In genomic region chr14:121329401-121330089, GRCm38 (mm10) we compare ENCODE assay signal across 22 mouse cellular contexts.
"Had no signal": no experiment of that assay in that cellular context is flagged by ENCODE, and none has a peak within 500 bp of the region (broad histone marks: within the 10 kb centered on the region; RNA-seq: fewer than 3 reads in every experiment).

No protein-coding gene starts in this region.

- H3K4me3 ChIP-seq: liver, embryonic 15.5 days; lung, embryonic 15.5 days; midbrain, embryonic 10.5 days; midbrain, embryonic 12.5 days; myocyte; neural tube, embryonic 13.5 days; neural tube, embryonic 15.5 days; stomach, embryonic 15.5 days had no signal

- DNase-seq: liver, postnatal 0 days; lung, adult 2 months; lung, postnatal 10 days; lung, postnatal 4 days; midbrain, embryonic 14.5 days; retina, postnatal 1 day; right cerebral cortex, adult 18-20 months; right cerebral cortex, postnatal 25 days; right cerebral cortex, postnatal 4 days; spleen, adult 18-20 months; thymus, postnatal 14 days; thymus, postnatal 36 days had no signal

- H3K9ac ChIP-seq: liver, embryonic 15.5 days; liver, postnatal 0 days; lung, embryonic 15.5 days; midbrain, embryonic 12.5 days; neural tube, embryonic 13.5 days; neural tube, embryonic 15.5 days; stomach, embryonic 15.5 days had no signal

- H3K27ac ChIP-seq: liver, embryonic 15.5 days; lung, embryonic 15.5 days; midbrain, embryonic 10.5 days; midbrain, embryonic 12.5 days; neural tube, embryonic 13.5 days; neural tube, embryonic 15.5 days; stomach, embryonic 15.5 days; stomach, postnatal 0 days had no signal

- H3K27me3 ChIP-seq: liver, embryonic 15.5 days; lung, embryonic 15.5 days; midbrain, embryonic 12.5 days; neural tube, embryonic 13.5 days; neural tube, embryonic 15.5 days; stomach, embryonic 15.5 days had no signal

- H3K36me3 ChIP-seq: neural tube, embryonic 15.5 days; stomach, embryonic 15.5 days had no signal

- ATAC-seq: liver, postnatal 0 days; midbrain, embryonic 16.5 days had no signal

- H3K4me2 ChIP-seq: liver, embryonic 15.5 days; lung, embryonic 15.5 days; midbrain, embryonic 12.5 days; neural tube, embryonic 13.5 days; neural tube, embryonic 15.5 days; stomach, embryonic 15.5 days had no signal

- H3K9me3 ChIP-seq: liver, embryonic 15.5 days; lung, embryonic 15.5 days; midbrain, embryonic 10.5 days; midbrain, embryonic 12.5 days; neural tube, embryonic 13.5 days; neural tube, embryonic 15.5 days; stomach, embryonic 15.5 days had no signal
